Mouse (Mus musculus): ENCODE results near the gene Sprn. TPM values are rescaled to one million over a fixed set of nuclear protein-coding genes. Genes with fewer than 3 reads are reported as not detected.

The Sprn gene
- polyA plus RNA-seq, 1 experiment from 2014 or later = 0.49 TPM

GRCm38 (mm10) chr7:140179176-140179575, 24.5 kb upstream of the Sprn start:
- Histone ChIP-seq H3K4me3 (no peak overlapping the region), H3K4me1 (no peaks in the 10 kb centered on the region), H3K36me3 (no peaks in the 10 kb centered on the region), H3K27me3 (ENCODE audit: low read depth, poor library complexity, severe bottlenecking) (no peaks in the 10 kb centered on the region), H3K9me3 (replicated peaks) (no peaks in the 10 kb centered on the region), H3K27ac (replicated peaks) (no peak overlapping the region)
- no peak for DNase-seq (ENCODE audit: low spot score)
- 95% methylated on average over 2 of the region's 2 CpGs for WGBS

- Histone ChIP-seq H3K4me1 (no peaks in the 10 kb centered on the region), H3K36me3 (no peaks in the 10 kb centered on the region), H3K27me3 (ENCODE audit: low read depth, poor library complexity, severe bottlenecking) (no peaks in the 10 kb centered on the region), H3K4me3 (no peak within 1 kb of the TSS), H3K9me3 (replicated peaks) (no peaks in the 10 kb centered on the region), H3K27ac (replicated peaks) (no peak within 1 kb of the TSS)
- 75% methylated on average over 1 of the region's 1 CpGs for WGBS
- no peak for DNase-seq (ENCODE audit: low spot score)
Observed at GRCm38 (mm10) chr7:140172936-140173335, 18.3 kb upstream of the Sprn start, which contains the start of gene Olfr523. TSS of gene Olfr523 (plus strand) at chr7:140173217.

GRCm38 (mm10) chr7:140170863-140171262, 16.2 kb upstream of the Sprn start:
- H3K4me3 ChIP-seq = no peak overlapping the region
- no peak for DNase-seq (ENCODE audit: low spot score)

GRCm38 (mm10) chr7:140169386-140169785, 14.7 kb upstream of the Sprn start:
- no peak overlapping the region for H3K4me3 ChIP-seq
- WGBS = 85% methylated on average over 4 of the region's 4 CpGs
- no peak for DNase-seq (ENCODE audit: low spot score)
- H3K27me3 ChIP-seq (ENCODE audit: low read depth, poor library complexity, severe bottlenecking) = no peaks in the 10 kb centered on the region
- H3K27ac ChIP-seq (replicated peaks) = no peak overlapping the region
- no peaks in the 10 kb centered on the region for H3K9me3 ChIP-seq (replicated peaks)
- H3K4me1 ChIP-seq = no peaks in the 10 kb centered on the region
- H3K36me3 ChIP-seq = no peaks in the 10 kb centered on the region

More at GRCm38 (mm10) chr7:140170863-140171262, 16.2 kb upstream of the Sprn start:
- H3K27ac ChIP-seq (replicated peaks) = no peak overlapping the region
- no peaks in the 10 kb centered on the region for H3K36me3 ChIP-seq
- WGBS = 91% methylated on average over 3 of the region's 3 CpGs
- no peaks in the 10 kb centered on the region for H3K4me1 ChIP-seq
- no peaks in the 10 kb centered on the region for H3K27me3 ChIP-seq (ENCODE audit: low read depth, poor library complexity, severe bottlenecking)
- H3K9me3 ChIP-seq (replicated peaks) = no peaks in the 10 kb centered on the region

GRCm38 (mm10) chr7:140167950-140168349, 13.3 kb upstream of the Sprn start:
- Histone ChIP-seq H3K9me3 (replicated peaks) (no peaks in the 10 kb centered on the region), H3K4me3 (no peak overlapping the region), H3K36me3 (no peaks in the 10 kb centered on the region), H3K27ac (replicated peaks) (no peak overlapping the region), H3K4me1 (no peaks in the 10 kb centered on the region), H3K27me3 (ENCODE audit: low read depth, poor library complexity, severe bottlenecking) (no peaks in the 10 kb centered on the region)
- no peak for DNase-seq (ENCODE audit: low spot score)
- 66% methylated on average over 1 of the region's 1 CpGs for WGBS

GRCm38 (mm10) chr7:140164664-140165063, 10.0 kb upstream of the Sprn start, which contains the start of gene Olfr522:
TSS of gene Olfr522 (minus strand) at chr7:140164764.
- no peak within 1 kb of the TSS for H3K4me3 ChIP-seq
- H3K9me3 ChIP-seq (replicated peaks) = no peaks in the 10 kb centered on the region
- no peaks in the 10 kb centered on the region for H3K4me1 ChIP-seq
- H3K27me3 ChIP-seq (ENCODE audit: low read depth, poor library complexity, severe bottlenecking) = no peaks in the 10 kb centered on the region
- no peak within 1 kb of the TSS for H3K27ac ChIP-seq (replicated peaks)
- H3K36me3 ChIP-seq = no peaks in the 10 kb centered on the region
- DNase-seq (ENCODE audit: low spot score) = no peak
- 83% methylated on average over 7 of the region's 7 CpGs for WGBS

- H3K27me3 ChIP-seq (ENCODE audit: low read depth, poor library complexity, severe bottlenecking) = peaks cover 24% of the 10 kb centered on the region
- H3K9me3 ChIP-seq (replicated peaks) = no peaks in the 10 kb centered on the region
- no peak for DNase-seq (ENCODE audit: low spot score)
- no peak overlapping the region for H3K4me3 ChIP-seq
- WGBS = 77% methylated on average over 3 of the region's 3 CpGs
- no peak overlapping the region for H3K27ac ChIP-seq (replicated peaks)
- H3K36me3 ChIP-seq = no peaks in the 10 kb centered on the region
- no peaks in the 10 kb centered on the region for H3K4me1 ChIP-seq
Observed at GRCm38 (mm10) chr7:140160363-140160762, 5.7 kb upstream of the Sprn start.

- peaks cover 64% of the 10 kb centered on the region for H3K27me3 ChIP-seq (ENCODE audit: low read depth, poor library complexity, severe bottlenecking)
- 15% methylated on average over 4 of the region's 4 CpGs for WGBS
- H3K36me3 ChIP-seq = no peaks in the 10 kb centered on the region
- DNase-seq (ENCODE audit: low spot score) = no peak
- H3K9me3 ChIP-seq (replicated peaks) = no peaks in the 10 kb centered on the region
- H3K4me1 ChIP-seq = peaks cover 23% of the 10 kb centered on the region
- peak overlapping the region; percentile 53 for H3K4me3 ChIP-seq
- H3K27ac ChIP-seq (replicated peaks) = no peak overlapping the region
Observed at GRCm38 (mm10) chr7:140153829-140154217, 854 bp downstream of the Sprn start.

- Histone ChIP-seq H3K4me3 (peak overlapping the region; percentile 53), H3K9me3 (replicated peaks) (no peaks in the 10 kb centered on the region), H3K27me3 (ENCODE audit: low read depth, poor library complexity, severe bottlenecking) (peaks cover 60% of the 10 kb centered on the region), H3K27ac (replicated peaks) (peak overlapping the region; percentile 69), H3K4me1 (peaks cover 23% of the 10 kb centered on the region), H3K36me3 (no peaks in the 10 kb centered on the region)
- peak; percentile 45 for DNase-seq (ENCODE audit: low spot score)
- 9% methylated on average over 28 of the region's 28 CpGs for WGBS
Observed at GRCm38 (mm10) chr7:140153383-140153782, 1.3 kb downstream of the Sprn start.

- DNase-seq (ENCODE audit: low spot score) = no peak
- peaks cover 6% of the 10 kb centered on the region; the same call in 1 of the 2 replicates for H3K36me3 ChIP-seq
- 89% methylated on average over 4 of the region's 4 CpGs for WGBS
Observed at GRCm38 (mm10) chr7:140144550-140144949, 10.1 kb downstream of the Sprn start.

GRCm38 (mm10) chr7:140141350-140141749, 13.3 kb downstream of the Sprn start:
- WGBS = 8% methylated on average over 14 of the region's 14 CpGs

More at GRCm38 (mm10) chr7:140144550-140144949, 10.1 kb downstream of the Sprn start:
- no peak overlapping the region for H3K4me3 ChIP-seq
- H3K4me1 ChIP-seq = no peaks in the 10 kb centered on the region
- no peak overlapping the region for H3K27ac ChIP-seq (replicated peaks)
- H3K9me3 ChIP-seq (replicated peaks) = no peaks in the 10 kb centered on the region
- H3K27me3 ChIP-seq (ENCODE audit: low read depth, poor library complexity, severe bottlenecking) = no peaks in the 10 kb centered on the region

GRCm38 (mm10) chr7:140138021-140138310, 16.7 kb downstream of the Sprn start:
- Histone ChIP-seq H3K4me1 (peaks cover 15% of the 10 kb centered on the region), H3K27ac (replicated peaks) (peak overlapping the region; percentile 93), H3K36me3 (no peaks in the 10 kb centered on the region), H3K9me3 (replicated peaks) (no peaks in the 10 kb centered on the region), H3K4me3 (peak overlapping the region; percentile 90), H3K27me3 (ENCODE audit: low read depth, poor library complexity, severe bottlenecking) (no peaks in the 10 kb centered on the region)
- 2% methylated on average over 8 of the region's 8 CpGs for WGBS
- no peak for DNase-seq (ENCODE audit: low spot score)

More at GRCm38 (mm10) chr7:140141350-140141749, 13.3 kb downstream of the Sprn start:
- DNase-seq (ENCODE audit: low spot score) = peak; percentile 45
- Histone ChIP-seq H3K27me3 (ENCODE audit: low read depth, poor library complexity, severe bottlenecking) (no peaks in the 10 kb centered on the region), H3K4me1 (peaks cover 15% of the 10 kb centered on the region), H3K36me3 (no peaks in the 10 kb centered on the region), H3K9me3 (replicated peaks) (no peaks in the 10 kb centered on the region), H3K27ac (replicated peaks) (no peak overlapping the region), H3K4me3 (no peak overlapping the region)

GRCm38 (mm10) chr7:140137135-140138020, 17.3 kb downstream of the Sprn start, which contains the start of gene Mtg1:
TSS of gene Mtg1 (plus strand) at chr7:140137564.
- no peaks in the 10 kb centered on the region for H3K36me3 ChIP-seq
- H3K4me1 ChIP-seq = peaks cover 15% of the 10 kb centered on the region
- peak within 1 kb of the TSS; percentile 93 for H3K27ac ChIP-seq (replicated peaks)
- no peaks in the 10 kb centered on the region for H3K9me3 ChIP-seq (replicated peaks)
- 1% methylated on average over 39 of the region's 39 CpGs for WGBS
- peak within 1 kb of the TSS; percentile 90 for H3K4me3 ChIP-seq
- DNase-seq (ENCODE audit: low spot score) = peak; percentile 96
- H3K27me3 ChIP-seq (ENCODE audit: low read depth, poor library complexity, severe bottlenecking) = no peaks in the 10 kb centered on the region

Measured in midbrain, embryonic 10.5 days (tissue).